Mouse (Mus musculus) limb, embryonic 11.5 days (tissue): Measurements from ENCODE around the gene Cdk5rap3. TPM values are rescaled to one million over a fixed set of nuclear protein-coding genes. Genes with fewer than 3 reads are reported as not detected.
A peak's percentile ranks its signal among the peaks of the same experiment; 100 is the strongest.

ENCODE experiments used
- ATAC-seq: fragments of 200-750 bp; cut with Nextera tagmentation; 2 replicates; pipeline ENCODE4 v1.8.0; 2017; ENCODE audit warnings: low read depth; ENCODE audit not compliant: insufficient number of reproducible peaks, low FRiP score, low TSS enrichment
- DNase-seq: peaks from one replicate; pipeline ENCODE4 v3.0.0-alpha.2; 2015; ENCODE audit warnings: low spot score
- H3K27ac ChIP-seq: fragments of 300-500 bp; sonication (generic); replicated peaks from 2 replicates; pipeline ENCODE4 v1.5.1; 2014; ENCODE audit warnings: low read depth, mild to moderate bottlenecking, low read length
- H3K27me3 ChIP-seq: fragments of 300-500 bp; sonication (generic); 2 replicates; pipeline ENCODE4 v1.6.1; 2014; ENCODE audit warnings: mild to moderate bottlenecking, low read length, mixed read lengths; ENCODE audit not compliant: control insufficient read depth, insufficient read depth
- H3K36me3 ChIP-seq: fragments of 300-500 bp; sonication (generic); 2 replicates; pipeline ENCODE4 v1.6.1; 2014; ENCODE audit warnings: mild to moderate bottlenecking, low read length, moderate library complexity, mixed read lengths; ENCODE audit not compliant: control insufficient read depth, insufficient read depth
- H3K4me1 ChIP-seq: fragments of 300-500 bp; sonication (generic); 2 replicates; pipeline ENCODE4 v1.6.1; 2014; ENCODE audit warnings: low read length, mixed read lengths; ENCODE audit not compliant: control insufficient read depth, insufficient read depth
- H3K4me2 ChIP-seq: fragments of 300-500 bp; sonication (generic); 2 replicates; pipeline ENCODE4 v1.6.1; 2014; ENCODE audit warnings: low read depth, mild to moderate bottlenecking, moderate library complexity; ENCODE audit not compliant: severe bottlenecking
- H3K4me3 ChIP-seq: fragments of 300-500 bp; sonication (generic); 2 replicates; pipeline ENCODE4 v1.5.1; 2014; ENCODE audit warnings: low read depth, low read length
- H3K9ac ChIP-seq: fragments of 300-500 bp; sonication (generic); 2 replicates; pipeline ENCODE4 v1.6.1; 2014; ENCODE audit warnings: mild to moderate bottlenecking, low read length
- H3K9me3 ChIP-seq: fragments of 300-500 bp; sonication (generic); 2 replicates; pipeline ENCODE4 v1.6.1; 2016; ENCODE audit warnings: low read length; ENCODE audit not compliant: control insufficient read depth
- WGBS: fragments of 180-500 bp; shearing (Covaris S2); extraction: QIAGEN DNeasy Blood & Tissue Kit; methylation state at CpG from one replicate; pipeline ENCODE4 v1.1.7; 2014; 5-methylcytosine and 5-hydroxymethylcytosine counted together
- polyA plus RNA-seq: library from polyadenylated mRNA; unstranded; fragments of >200 nt; fragmentation: Nextera tagmentation; extraction: Ambion mirVana; gene quantifications from 2 replicates; pipeline ENCODE4 v1.2.1, GENCODE M21; 2014

The Cdk5rap3 gene
- polyA plus RNA-seq, 1 experiment from 2014 or later, result 77.0 TPM

DNA sequence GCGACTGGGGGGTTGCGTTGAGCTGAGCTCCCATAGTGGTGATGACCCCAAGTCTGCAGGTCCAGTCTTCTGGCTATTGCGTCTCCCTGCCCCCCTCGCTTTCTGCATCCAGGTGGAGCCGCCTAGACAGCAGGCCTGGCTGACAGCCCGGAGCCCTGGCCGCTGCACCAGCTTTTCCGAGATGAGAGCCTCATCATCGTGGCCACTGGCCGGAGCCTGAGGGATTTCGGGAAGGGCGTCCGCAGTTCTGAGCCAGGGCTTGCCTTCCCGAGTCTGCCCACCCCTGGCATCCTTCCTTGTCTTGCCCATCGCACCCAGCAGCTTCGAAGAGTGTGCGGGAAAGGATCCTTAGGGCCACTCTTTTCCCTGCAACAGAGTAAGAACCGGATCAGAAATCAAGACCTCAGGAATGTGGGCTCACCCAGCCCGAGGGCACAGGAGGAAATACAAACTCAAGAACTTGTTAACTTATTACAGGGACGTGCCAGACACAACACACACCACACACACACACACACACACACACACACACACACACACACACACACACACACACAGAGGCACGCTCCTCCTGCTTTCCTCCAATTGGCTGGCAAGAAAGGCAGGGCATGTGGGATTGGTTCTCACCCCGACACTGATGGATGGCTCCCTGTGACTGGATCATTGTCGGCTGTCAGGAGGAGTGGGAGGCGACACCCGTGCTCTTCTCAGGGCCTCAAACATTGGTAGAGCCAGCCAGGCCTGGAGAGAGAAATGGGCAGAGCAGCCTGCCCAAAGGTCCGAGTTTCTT is 52.9 kb downstream of the Cdk5rap3 start:
- no peaks in the 10 kb centered on the region for H3K9me3 ChIP-seq
- 22% methylated on average over 26 of the region's 26 CpGs for WGBS
- 0 out of 2 replicates have a peak, but pooled peaks cover 2% of the 10 kb centered on the region for H3K4me1 ChIP-seq
- DNase-seq (peak; percentile 46), ATAC-seq (no peak)
- H3K4me3 ChIP-seq, result no peak overlapping the region
- H3K27ac ChIP-seq, result no peak overlapping the region
- no peaks in the 10 kb centered on the region for H3K36me3 ChIP-seq
- no peak overlapping the region for H3K9ac ChIP-seq
- peak overlapping the region; percentile 16; the same call in 1 of the 2 replicates for H3K4me2 ChIP-seq
- H3K27me3 ChIP-seq, result no peaks in the 10 kb centered on the region

DNA sequence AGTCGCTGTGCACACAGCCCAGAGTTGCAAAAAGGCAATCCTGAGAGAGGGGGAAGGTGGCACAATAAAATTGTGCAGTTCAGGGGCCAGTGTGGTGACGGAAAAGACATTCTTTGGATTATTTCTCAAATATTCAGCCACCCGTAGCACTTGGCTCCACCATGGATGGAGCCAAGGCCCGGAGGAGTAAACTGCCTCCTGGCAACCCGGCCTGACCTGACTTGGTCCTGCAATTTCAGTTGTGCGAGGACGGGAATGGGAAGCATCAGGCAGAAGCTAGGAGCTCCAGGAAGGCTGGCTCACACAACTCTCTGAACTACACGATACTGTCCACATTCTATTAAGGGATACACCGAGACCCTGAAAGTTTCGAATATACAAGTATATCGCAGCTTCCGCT is 53.8 kb downstream of the Cdk5rap3 start:
- H3K27me3 ChIP-seq, result no peaks in the 10 kb centered on the region
- no peak for ATAC-seq
- H3K4me1 ChIP-seq, result 0 out of 2 replicates have a peak, but pooled peaks cover 2% of the 10 kb centered on the region
- no peaks in the 10 kb centered on the region for H3K36me3 ChIP-seq
- no peak overlapping the region for H3K27ac ChIP-seq
- H3K4me2 ChIP-seq, result no peak overlapping the region; the same call in 1 of the 2 replicates
- DNase-seq, result no peak
- 81% methylated on average over 12 of the region's 12 CpGs for WGBS
- H3K9ac ChIP-seq, result no peak overlapping the region
- no peak overlapping the region for H3K4me3 ChIP-seq
- no peaks in the 10 kb centered on the region for H3K9me3 ChIP-seq

DNA sequence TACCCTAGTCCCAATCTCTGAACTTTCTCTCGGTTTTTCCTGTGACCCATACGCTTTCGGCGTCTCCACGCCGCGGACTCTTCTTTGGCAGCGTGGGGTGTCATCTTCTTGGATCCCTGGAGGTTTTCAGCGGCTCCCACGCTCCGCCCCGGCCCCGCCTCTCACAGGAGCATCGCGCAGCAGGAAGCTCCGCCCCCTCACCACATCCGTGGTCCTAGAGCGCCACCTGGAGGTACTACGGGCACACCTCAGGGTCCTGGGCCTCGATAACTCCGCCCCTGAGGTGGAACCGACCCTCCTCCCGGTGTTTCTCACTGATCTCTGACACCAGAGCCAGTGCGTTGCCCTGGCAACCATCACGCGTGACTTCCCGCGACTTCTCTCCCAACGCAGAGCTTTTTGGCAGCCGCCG is 54.4 kb downstream of the Cdk5rap3 start:
- Histone ChIP-seq H3K36me3 (no peaks in the 10 kb centered on the region), H3K4me3 (peak overlapping the region; percentile 29), H3K27me3 (no peaks in the 10 kb centered on the region), H3K27ac (no peak overlapping the region), H3K9ac (no peak overlapping the region), H3K4me1 (0 out of 2 replicates have a peak, but pooled peaks cover 2% of the 10 kb centered on the region), H3K9me3 (no peaks in the 10 kb centered on the region), H3K4me2 (peak overlapping the region; percentile 82)
- WGBS, result under 1% methylated on average over 31 of the region's 31 CpGs
- ATAC-seq (peak; percentile 79; the same call in 1 of the 2 replicates), DNase-seq (peak; percentile 98)

DNA sequence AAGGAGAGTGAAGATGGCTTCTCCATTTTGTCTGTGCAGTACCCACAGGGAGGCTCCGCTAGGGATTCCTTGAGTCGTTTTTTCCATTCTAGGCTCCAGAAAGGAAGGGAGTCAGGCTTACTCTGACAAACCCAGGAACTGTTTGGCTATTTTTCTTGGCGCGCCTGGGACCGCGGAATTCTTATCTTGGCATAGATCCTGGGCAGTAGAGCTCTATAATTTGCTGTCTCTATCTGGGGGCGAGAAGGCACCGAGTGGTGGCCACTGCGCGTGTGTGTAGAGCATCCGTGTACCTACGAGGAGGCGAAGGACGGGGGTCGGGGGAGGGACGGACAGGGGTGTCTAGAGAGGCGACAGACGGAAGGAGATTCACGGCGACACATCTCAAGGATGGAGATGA is 54.9 kb downstream of the Cdk5rap3 start:
- peak overlapping the region; percentile 29 for H3K4me3 ChIP-seq
- no peak overlapping the region for H3K27ac ChIP-seq
- peak overlapping the region; percentile 82 for H3K4me2 ChIP-seq
- no peak overlapping the region for H3K9ac ChIP-seq
- 3% methylated on average over 20 of the region's 20 CpGs for WGBS
- DNase-seq, result no peak
- no peaks in the 10 kb centered on the region for H3K27me3 ChIP-seq
- H3K36me3 ChIP-seq, result no peaks in the 10 kb centered on the region
- H3K4me1 ChIP-seq, result 0 out of 2 replicates have a peak, but pooled peaks cover 2% of the 10 kb centered on the region
- ATAC-seq, result no peak
- no peaks in the 10 kb centered on the region for H3K9me3 ChIP-seq

DNA sequence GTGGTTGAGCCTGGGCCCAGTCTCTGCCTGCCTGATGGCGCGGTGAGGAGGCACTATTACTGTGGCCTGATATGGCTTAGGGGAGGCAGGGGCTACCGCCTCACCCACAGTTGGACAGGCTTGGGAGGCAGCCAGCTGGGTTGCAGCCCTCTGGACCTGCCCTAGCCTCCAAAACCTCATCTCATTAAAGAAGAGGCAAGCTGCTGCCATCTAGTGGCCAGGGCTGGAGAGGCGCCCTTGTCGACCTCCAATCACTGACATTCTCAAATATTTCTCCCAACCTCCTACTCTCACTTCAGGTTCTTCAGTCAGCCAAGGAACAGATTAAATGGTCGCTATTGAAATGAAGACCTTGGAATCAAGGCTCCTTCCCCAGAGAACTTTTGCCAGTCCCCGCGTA is 55.7 kb downstream of the Cdk5rap3 start:
- Histone ChIP-seq H3K9ac (no peak overlapping the region; the same call in 1 of the 2 replicates), H3K9me3 (no peaks in the 10 kb centered on the region), H3K4me3 (no peak overlapping the region), H3K27me3 (no peaks in the 10 kb centered on the region), H3K4me2 (no peak overlapping the region), H3K27ac (no peak overlapping the region), H3K36me3 (no peaks in the 10 kb centered on the region), H3K4me1 (0 out of 2 replicates have a peak, but pooled peaks cover 2% of the 10 kb centered on the region)
- peak; percentile 55; the same call in 1 of the 2 replicates for ATAC-seq
- peak; percentile 92 for DNase-seq
- WGBS, result 7% methylated on average over 8 of the region's 8 CpGs

DNA sequence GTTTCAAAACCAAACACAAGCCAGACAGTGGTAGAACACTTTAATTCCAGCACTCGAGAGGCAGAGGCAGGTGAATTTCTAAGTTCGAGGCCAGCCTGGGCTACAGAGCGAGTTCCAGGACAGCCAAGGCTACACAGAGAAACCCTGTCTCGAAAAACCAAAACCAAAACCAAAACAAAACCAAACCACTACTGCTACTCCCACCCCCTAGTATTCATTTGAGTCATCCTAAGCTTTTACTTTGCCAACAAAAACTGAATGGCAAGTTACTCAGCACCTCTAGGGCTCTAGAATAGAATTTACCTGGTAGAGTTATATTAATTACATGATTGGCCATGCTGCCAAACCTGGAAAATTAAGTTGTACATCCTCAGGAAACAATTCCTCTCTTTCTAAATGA is 56.7 kb downstream of the Cdk5rap3 start:
- H3K4me1 ChIP-seq, result 0 out of 2 replicates have a peak, but pooled peaks cover 2% of the 10 kb centered on the region
- no peak overlapping the region for H3K4me3 ChIP-seq
- H3K36me3 ChIP-seq, result no peaks in the 10 kb centered on the region
- no peak overlapping the region for H3K4me2 ChIP-seq
- no peak overlapping the region for H3K27ac ChIP-seq
- H3K27me3 ChIP-seq, result no peaks in the 10 kb centered on the region
- ATAC-seq (no peak), DNase-seq (no peak)
- no peaks in the 10 kb centered on the region for H3K9me3 ChIP-seq
- H3K9ac ChIP-seq, result no peak overlapping the region
- WGBS, result 85% methylated on average over 4 of the region's 4 CpGs

DNA sequence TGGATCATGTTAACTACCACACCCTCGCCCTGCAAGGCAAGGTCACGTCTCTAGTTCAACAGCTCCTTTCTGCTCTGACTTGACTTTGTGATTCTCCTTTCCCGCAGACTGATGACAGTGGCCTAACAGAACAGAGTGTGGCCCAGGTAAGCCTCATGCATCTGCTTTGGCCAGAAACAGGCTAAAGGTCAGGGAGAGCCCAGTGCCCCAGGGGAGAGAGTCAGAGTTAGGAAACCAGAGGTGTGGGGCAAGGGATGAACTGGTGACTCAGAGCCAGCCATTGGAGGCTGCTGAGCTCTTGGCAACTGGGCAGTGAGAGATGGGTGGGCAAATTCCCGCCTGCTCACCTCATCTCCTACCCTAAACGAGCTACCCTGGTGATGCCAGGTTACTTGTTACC is 58.9 kb downstream of the Cdk5rap3 start:
- Histone ChIP-seq H3K4me3 (no peak overlapping the region), H3K36me3 (no peaks in the 10 kb centered on the region), H3K9me3 (no peaks in the 10 kb centered on the region), H3K27me3 (no peaks in the 10 kb centered on the region), H3K4me2 (no peak overlapping the region), H3K9ac (no peak overlapping the region), H3K4me1 (0 out of 2 replicates have a peak, but pooled peaks cover 2% of the 10 kb centered on the region), H3K27ac (no peak overlapping the region)
- DNase-seq (no peak), ATAC-seq (no peak)
- 75% methylated on average over 5 of the region's 5 CpGs for WGBS
